Mouse (Mus musculus) layer of hippocampus, adult 2 months (tissue): Measurements from ENCODE around the gene Chrm1. TPM values are rescaled to one million over a fixed set of nuclear protein-coding genes. Genes with fewer than 3 reads are reported as not detected.

ENCODE experiments used
- DNase-seq, 2 experiments: peaks; one replicate each; pipeline ENCODE4 v3.0.0; 2022; ENCODE audit warnings: low spot score in 2 of 2
- H3K27ac ChIP-seq: fragments of 200-600 bp; 2 replicates; pipeline ENCODE4 v1.8.1; 2022
- H3K4me3 ChIP-seq: fragments of 200-600 bp; 2 replicates; pipeline ENCODE4 v1.8.1; 2022; ENCODE audit warnings: mild to moderate bottlenecking
- CTCF ChIP-seq: fragments of 200-600 bp; conservative IDR thresholded peaks from 2 replicates; pipeline ENCODE4 v1.8.1; 2022; ENCODE audit warnings: antibody characterized with exemption, mild to moderate bottlenecking, moderate library complexity
- long read RNA-seq, 2 experiments: library from polyadenylated mRNA; stranded (forward); transcript quantifications; one replicate each; pipeline ENCODE4 v2.0.0; 2021; ENCODE audit warnings: borderline mapping rate in 2 of 2
- total RNA-seq, 2 experiments: library from RNA; stranded (reverse); gene quantifications; 2 replicates each; pipeline ENCODE4 v1.2.3; 2021

Gene Chrm1
- total RNA-seq: 100 to 1,000 TPM; 179 to 190 TPM
- long read RNA-seq, experiment 1, full-length matches to known transcripts: 44 of 148 reads
- long read RNA-seq, experiment 1, partial matches to known transcripts: 67 of 148 reads
- long read RNA-seq, experiment 1, other reads (novel, unspliced or antisense): 37 of 148 reads
- long read RNA-seq, experiment 2, full-length matches to known transcripts: 46 of 156 reads
- long read RNA-seq, experiment 2, partial matches to known transcripts: 75 of 156 reads
- long read RNA-seq, experiment 2, other reads (novel, unspliced or antisense): 35 of 156 reads

DNA sequence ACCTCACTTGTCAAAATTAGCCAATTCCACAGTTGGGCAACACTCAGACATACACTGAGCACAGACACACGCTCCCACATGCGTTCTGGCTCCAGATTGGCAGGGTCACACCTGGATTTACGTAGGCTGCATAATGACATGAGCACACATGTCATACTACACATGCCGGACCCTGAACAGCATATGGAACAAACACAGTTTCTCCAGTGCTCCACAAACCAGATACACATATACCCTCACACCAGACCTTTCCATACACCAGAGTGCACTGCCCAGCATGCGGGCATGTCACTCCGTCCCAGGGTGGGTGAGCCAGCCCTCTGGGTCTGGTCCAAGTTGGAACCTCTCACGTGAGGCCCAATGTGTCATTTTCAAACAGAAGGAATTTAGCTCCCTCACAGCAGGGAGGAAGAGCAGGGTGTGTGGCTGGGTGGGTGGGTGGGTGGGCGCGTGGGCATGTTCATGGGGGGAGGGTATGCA is at the start of gene Chrm1:
TSS of gene Chrm1 (plus strand) at position 430 of the 480 bp plus-strand sequence.
- DNase-seq: peak; percentile 41 to 51
- Histone ChIP-seq H3K4me3 (peak within 1 kb of the TSS; percentile 73), H3K27ac (peak within 1 kb of the TSS; percentile 98)
- no peak for TF ChIP-seq CTCF

DNA sequence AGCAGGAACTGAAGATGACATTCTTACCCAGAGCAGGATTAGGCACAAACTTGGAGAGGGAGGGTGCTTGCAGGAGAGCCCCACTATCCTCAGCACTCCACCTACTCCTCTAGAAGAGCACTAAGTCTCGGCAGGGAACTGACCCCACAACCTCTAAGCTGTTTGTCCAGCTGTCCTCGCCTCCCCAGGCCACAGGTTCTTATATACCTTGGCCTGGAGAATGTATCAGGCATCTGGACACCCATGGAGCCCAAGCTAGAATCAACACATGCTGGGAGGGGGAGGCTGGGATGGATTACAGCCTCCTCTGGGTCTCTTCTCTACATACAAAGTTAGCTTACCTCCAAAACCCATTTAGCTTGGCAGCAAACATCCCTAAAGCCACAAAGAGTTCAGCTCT is 49.2 kb upstream of the Chrm1 start:
- Histone ChIP-seq H3K4me3 (no peak overlapping the region), H3K27ac (no peak overlapping the region)
- TF ChIP-seq CTCF: no peak
- no peak for DNase-seq

DNA sequence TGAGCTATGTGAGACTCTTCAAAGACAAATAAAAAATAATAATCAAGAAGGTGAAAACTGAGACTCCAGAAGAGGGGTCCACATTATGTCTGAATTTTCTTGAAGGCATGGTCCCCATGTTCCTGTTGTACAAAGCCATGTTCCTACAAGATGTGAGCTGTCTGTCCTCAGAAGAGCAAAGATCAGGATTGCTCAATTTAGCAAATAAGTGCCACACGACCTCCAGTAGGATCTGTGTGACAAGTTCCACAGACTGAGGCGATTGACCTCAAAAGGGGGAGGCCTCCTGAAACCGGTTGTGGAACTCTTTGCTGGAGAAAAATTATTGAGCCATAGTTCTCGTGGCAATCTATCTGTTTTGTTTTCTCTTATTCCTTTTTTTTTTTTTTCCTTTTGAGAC is 47.3 kb upstream of the Chrm1 start:
- DNase-seq: no peak
- TF ChIP-seq CTCF: no peak

DNA sequence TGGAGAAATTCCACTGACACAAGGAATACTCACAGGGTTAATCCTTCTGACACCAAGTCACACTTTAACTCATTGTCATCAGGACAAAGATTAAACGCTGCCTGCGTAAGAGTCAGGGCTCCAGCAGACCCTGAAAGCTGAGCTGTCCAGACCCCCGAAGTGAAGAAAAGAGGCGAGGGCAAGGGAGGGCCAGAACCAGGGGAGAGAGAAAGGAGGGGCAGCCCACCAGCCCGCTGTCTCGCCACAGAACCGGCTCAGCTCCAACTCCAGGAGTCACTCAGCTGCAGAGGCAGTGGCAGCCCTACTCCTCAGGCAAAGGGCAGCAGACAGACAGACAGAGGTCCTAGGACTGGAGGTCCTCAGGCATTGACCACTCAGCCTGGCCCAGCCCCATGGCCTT is 45.7 kb upstream of the Chrm1 start, which contains the start of gene Slc22a6:
TSS of gene Slc22a6 (plus strand) at position 136 of the 400 bp plus-strand sequence.
- TF ChIP-seq CTCF: no peak
- H3K4me3 ChIP-seq: no peak within 1 kb of the TSS
- DNase-seq: no peak
- no peak within 1 kb of the TSS for H3K27ac ChIP-seq

More for the DNA sequence above, 47.3 kb upstream of the Chrm1 start:
- Histone ChIP-seq H3K4me3 (no peak overlapping the region), H3K27ac (no peak overlapping the region)

DNA sequence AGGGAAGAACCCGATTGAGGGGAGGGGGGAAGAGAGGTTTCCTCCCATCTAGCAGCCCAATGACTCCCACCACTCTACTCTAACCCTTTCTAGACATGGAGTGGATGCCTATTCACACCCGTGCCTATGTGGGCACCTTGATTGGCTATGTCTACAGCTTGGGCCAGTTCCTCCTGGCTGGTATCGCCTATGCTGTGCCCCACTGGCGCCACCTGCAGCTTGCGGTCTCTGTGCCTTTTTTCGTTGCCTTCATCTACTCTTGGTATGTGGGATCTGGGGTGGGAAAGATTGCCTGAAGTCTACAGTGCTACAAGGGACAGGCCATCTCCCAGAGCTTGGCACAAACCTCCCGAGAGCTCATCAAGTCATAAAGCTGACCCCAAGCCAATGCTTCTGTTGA is 42.5 kb upstream of the Chrm1 start:
- H3K27ac ChIP-seq: no peak overlapping the region
- H3K4me3 ChIP-seq: no peak overlapping the region
- TF ChIP-seq CTCF: no peak
- no peak for DNase-seq

DNA sequence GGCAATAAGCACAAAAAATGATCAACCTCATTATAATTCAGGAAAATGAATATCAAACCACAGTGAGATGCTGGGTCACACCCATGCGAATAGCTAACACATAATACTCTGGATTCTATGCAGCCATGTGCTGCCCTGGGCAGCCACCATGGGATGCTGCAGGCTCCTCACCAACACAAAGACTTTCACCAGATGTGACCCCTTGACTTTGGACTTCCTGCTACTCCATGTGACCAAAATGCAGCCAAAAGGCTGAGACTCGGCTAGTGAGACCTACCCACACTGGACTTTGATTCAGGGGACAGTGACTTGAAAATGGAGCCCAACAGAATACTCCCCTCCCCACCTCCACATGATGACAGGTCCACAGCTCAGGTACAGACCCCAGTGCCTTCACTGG is 33.3 kb upstream of the Chrm1 start:
- no peak for TF ChIP-seq CTCF
- no peak for DNase-seq
- no peak overlapping the region for H3K4me3 ChIP-seq
- no peak overlapping the region for H3K27ac ChIP-seq

DNA sequence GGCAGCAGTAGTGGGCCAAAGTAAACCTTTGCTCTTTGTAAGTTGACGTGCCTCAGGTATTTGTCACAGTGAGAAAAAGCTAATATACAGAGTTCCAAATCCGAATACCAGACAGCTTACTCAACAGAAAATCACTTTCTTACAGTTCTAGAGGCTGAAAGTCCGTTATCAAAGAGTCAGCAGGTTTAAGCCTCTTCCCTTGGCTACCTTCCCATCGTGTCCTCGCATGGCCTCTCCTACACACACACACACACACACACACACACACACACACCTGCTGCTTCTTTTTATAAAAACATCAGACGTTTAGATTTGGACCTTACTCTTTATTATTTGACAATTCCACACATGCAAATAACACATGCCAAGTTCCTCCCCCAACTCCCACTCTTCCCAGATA is 32.8 kb upstream of the Chrm1 start:
- no peak for TF ChIP-seq CTCF
- no peak overlapping the region for H3K4me3 ChIP-seq

DNA sequence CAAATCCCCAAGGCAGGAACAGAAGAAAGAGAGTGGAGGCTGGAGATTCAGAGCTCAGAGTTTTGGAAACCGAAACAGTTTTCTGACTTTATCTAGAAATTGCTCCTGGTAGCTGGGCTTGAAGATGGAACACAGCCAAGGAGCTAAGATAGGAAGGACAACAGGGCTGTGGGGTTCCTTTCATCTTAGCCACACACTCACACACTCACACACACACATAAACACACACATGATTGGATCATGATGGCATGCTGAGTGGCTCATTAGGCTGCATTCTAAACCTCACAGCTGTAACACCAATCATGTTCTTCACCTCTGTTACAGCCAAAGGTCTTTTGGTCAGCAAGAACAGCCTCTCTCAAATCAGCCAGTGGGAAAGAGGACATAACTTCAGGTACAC is 31.6 kb upstream of the Chrm1 start:
- H3K4me3 ChIP-seq: no peak overlapping the region
- no peak for TF ChIP-seq CTCF
- DNase-seq: no peak
- H3K27ac ChIP-seq: no peak overlapping the region

More for the DNA sequence above, 32.8 kb upstream of the Chrm1 start:
- H3K27ac ChIP-seq: no peak overlapping the region
- DNase-seq: no peak

DNA sequence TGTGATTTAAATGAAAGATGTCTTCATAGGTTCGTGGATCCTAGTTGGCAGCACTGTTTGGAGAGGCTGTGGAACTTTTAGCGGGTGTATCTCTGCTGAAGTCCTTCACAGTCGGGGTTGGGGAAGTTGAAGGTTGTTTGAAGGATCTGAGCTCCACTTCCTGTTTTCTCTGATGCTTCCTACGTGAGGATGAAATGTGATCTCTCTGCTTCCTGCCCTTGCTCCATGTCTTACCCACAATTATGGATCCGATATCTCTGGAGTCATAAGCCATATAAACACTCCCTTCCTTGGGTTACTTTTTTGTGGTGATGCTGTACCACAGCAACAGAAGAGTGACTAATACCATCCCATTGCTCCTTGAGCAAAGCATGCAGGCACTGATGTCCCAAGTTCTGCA is 21.5 kb upstream of the Chrm1 start:
- no peak for TF ChIP-seq CTCF
- Histone ChIP-seq H3K27ac (peak overlapping the region; percentile 3; the same call in 1 of the 2 replicates), H3K4me3 (no peak overlapping the region)
- DNase-seq: no peak

DNA sequence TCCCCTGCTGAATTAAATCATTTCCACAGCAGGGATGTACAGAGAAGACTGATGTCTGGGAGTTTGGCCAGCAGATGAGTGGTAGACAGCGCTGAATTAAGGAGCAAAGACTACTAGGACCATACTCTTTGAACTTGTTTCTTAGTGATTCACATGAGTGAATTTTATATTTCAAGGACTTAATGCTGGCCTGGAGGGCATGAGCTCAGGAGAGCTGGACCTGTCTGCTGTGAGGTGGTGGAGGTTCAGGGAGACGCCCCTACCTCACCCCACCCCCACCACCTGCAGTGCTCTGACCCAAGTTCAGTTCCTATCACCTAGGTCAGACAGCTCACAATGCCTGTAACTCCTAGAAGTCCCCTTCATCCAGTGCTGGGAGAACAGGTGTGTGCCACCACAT is 17.2 kb upstream of the Chrm1 start:
- H3K4me3 ChIP-seq: no peak overlapping the region
- DNase-seq: no peak
- H3K27ac ChIP-seq: no peak overlapping the region
- TF ChIP-seq CTCF: no peak

DNA sequence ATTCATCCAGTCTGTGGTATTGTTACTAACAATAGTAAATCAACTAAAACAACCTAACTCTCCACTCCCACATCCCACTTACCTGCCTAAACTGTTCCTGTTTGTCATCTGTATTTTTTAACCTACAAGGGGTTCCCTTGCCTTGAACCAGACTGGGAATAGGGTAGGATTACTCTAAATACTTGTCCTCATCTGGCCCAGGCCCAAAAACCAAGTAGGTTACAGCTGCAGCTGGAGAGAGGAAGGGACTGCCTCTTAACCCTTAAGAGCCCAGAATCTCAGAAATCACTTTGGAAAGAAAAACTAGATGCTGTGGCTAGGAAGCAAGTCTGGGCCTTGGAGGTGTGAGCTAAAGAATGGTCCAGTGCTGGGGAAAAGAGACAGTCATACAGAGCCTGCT is 7.8 kb upstream of the Chrm1 start:
- H3K27ac ChIP-seq: peak overlapping the region; percentile 57; the same call in 1 of the 2 replicates
- TF ChIP-seq CTCF: no peak
- no peak for DNase-seq

DNA sequence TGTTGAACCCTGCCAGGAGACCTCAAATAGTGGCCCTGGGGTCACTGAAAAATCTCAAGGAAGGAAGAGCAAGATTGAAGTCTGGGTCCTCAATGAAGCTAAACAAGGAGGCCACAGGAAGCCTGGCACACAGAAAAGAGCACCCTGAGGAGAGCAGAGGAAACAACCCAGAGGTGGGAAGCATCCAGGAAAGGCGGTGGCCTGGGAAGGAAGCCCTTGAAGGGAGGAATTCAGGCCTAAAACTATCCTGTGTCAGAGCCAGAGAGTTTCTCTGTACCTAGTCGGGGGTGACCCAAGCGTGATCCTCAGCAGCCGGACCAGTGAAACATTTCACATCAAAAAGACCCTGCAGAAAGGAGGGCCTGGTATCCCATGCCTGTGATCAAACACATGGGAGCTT is 7.2 kb upstream of the Chrm1 start:
- H3K27ac ChIP-seq: peak overlapping the region; percentile 57; the same call in 1 of the 2 replicates

More for the DNA sequence above, 7.8 kb upstream of the Chrm1 start:
- H3K4me3 ChIP-seq: no peak overlapping the region

DNA sequence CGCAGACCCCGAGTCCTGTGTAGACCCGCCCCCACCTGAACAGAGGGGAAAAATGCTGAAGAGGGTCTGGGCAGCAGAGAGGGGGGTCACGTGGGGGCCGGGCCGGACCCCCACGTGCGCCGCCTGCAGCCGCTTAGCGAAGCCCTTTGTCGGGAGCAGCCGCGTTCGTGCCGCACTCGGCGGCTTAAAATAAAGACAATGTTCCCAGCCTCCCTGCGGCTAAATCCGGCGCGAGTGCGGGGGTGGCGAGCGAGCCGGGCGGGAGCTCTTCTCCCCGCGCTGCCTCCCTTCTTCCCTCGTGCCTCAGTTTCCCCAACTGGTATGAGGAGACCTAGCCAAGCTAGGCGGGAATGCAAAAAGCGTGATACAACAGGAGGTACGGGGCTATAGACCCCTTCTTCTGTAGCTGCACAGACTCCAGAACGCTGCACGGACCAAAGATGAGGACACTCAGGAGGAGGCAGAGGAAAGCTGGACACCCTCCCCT is 1.7 kb upstream of the Chrm1 start:
- 0 out of 2 replicates have a peak, but pooled peaks have one; percentile 9 for TF ChIP-seq CTCF
- DNase-seq: peak; percentile 76 to 77
- H3K27ac ChIP-seq: peak overlapping the region; percentile 89
- H3K4me3 ChIP-seq: peak overlapping the region; percentile 48

More for the DNA sequence above, 7.2 kb upstream of the Chrm1 start:
- TF ChIP-seq CTCF: no peak
- no peak for DNase-seq
- no peak overlapping the region for H3K4me3 ChIP-seq

DNA sequence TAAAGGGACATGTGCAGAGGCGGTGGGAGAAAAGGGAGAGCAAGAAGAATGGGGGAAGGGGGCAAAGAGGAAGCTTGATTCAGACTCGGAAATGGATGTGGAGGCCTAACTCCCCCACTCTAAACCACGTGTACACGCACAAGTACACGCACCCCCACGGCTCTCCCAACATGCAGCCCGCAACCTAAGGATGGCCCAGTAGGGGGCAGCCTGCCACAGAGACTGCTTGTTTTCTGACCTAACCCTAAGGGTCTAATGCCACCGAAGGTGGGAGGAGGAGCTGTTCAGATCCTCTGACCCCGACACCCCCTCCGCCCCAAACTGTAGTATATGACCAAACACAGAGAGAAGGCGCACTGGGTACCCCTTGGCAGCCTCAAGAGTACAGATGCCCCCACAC is 1.3 kb upstream of the Chrm1 start:
- peak; percentile 83 to 88 for DNase-seq
- peak; percentile 90 for TF ChIP-seq CTCF
- Histone ChIP-seq H3K4me3 (peak overlapping the region; percentile 48), H3K27ac (peak overlapping the region; percentile 89)
